In genomic region chr9:72014585-72015381, GRCm38 (mm10) we compare ENCODE assay signal across 23 mouse cellular contexts.
DNase-seq lines count a peak whose midpoint lies in the region; ATAC-seq and TF ChIP-seq lines count a peak whose summit lies in the region.
"Had no signal": no experiment of that assay in that cellular context is flagged by ENCODE, and none has a peak within 500 bp of the region (broad histone marks: within the 10 kb centered on the region; RNA-seq: fewer than 3 reads in every experiment).

No protein-coding gene starts in this region.

- ATAC-seq in liver, embryonic 11.5 days (replicated peaks; ENCODE audit: low FRiP score), result peak; percentile 77
- peak; percentile 55 for ATAC-seq in megakaryocyte-erythroid progenitor cell, adult 5-6 weeks (replicated peaks; ENCODE audit: low FRiP score, low TSS enrichment, poor library complexity, severe bottlenecking)
- ATAC-seq: forebrain, embryonic 13.5 days; lung, postnatal 0 days had no signal

- no peak for DNase-seq in layer of hippocampus, adult 2 months (ENCODE audit: low spot score in 2 of 2)
- no peak for DNase-seq in layer of hippocampus, postnatal 36 days
- peak; percentile 60 for DNase-seq in MEL (ENCODE audit: low read depth, low spot score)
- no peak for DNase-seq in liver, embryonic 11.5 days (ENCODE audit: low spot score)
- DNase-seq in cerebellum, adult 11-12 months, result no peak
- DNase-seq in right cerebral cortex, postnatal 4 days, result no peak
- DNase-seq in gastrocnemius, postnatal 36 days, result no peak
- DNase-seq: cerebellum, adult 18-20 months; cerebellum, postnatal 36 days; embryo, embryonic 11 days; gastrocnemius, postnatal 10 days; heart, adult 11 months; heart, postnatal 10 days; kidney, adult 18-20 months; midbrain, embryonic 14.5 days; spleen, adult 18-20 months had no signal

- H3K9me3 ChIP-seq in MEL (replicated peaks; ENCODE audit: insufficient read depth, low read length), result no peaks in the 10 kb centered on the region
- no peaks in the 10 kb centered on the region for H3K9me3 ChIP-seq in liver, embryonic 11.5 days (ENCODE audit: control insufficient read depth, low read length)
- H3K9me3 ChIP-seq: embryonic facial prominence, embryonic 13.5 days; forebrain, embryonic 13.5 days; heart, embryonic 12.5 days; limb, embryonic 10.5 days had no signal

- peak overlapping the region; percentile 28; the same call in 1 of the 2 replicates for H3K27ac ChIP-seq in layer of hippocampus, adult 2 months
- H3K27ac ChIP-seq in MEL (ENCODE audit: control insufficient read depth, low read depth, low read length), result peak overlapping the region; percentile 36
- H3K27ac ChIP-seq in liver, embryonic 11.5 days (ENCODE audit: low read depth, low read length), result peak overlapping the region; percentile 16
- H3K27ac ChIP-seq: embryonic facial prominence, embryonic 13.5 days; forebrain, embryonic 13.5 days; limb, embryonic 10.5 days had no signal

- 45% methylated on average over 4 of the region's 4 CpGs for WGBS in liver, embryonic 11.5 days

- TF ChIP-seq RAD21 in MEL (IDR thresholded peaks at IDR 0.05; ENCODE audit: low read depth, low read length), result no peak

- H3K4me3 ChIP-seq in layer of hippocampus, adult 2 months, result no peak overlapping the region
- peak overlapping the region in 1 of 2 experiments; percentile 29; a peak in 2 of 4 replicates for H3K4me3 ChIP-seq in MEL (ENCODE audit: control insufficient read depth in 1 of 2, insufficient read depth in 1 of 2, low read depth in 2 of 2, low read length in 2 of 2)
- H3K4me3 ChIP-seq in liver, embryonic 11.5 days (ENCODE audit: low read depth, low read length), result no peak overlapping the region
- H3K4me3 ChIP-seq: embryonic facial prominence, embryonic 13.5 days; erythroblast, embryonic 14.5 days; forebrain, embryonic 13.5 days; heart, embryonic 12.5 days; limb, embryonic 10.5 days had no signal

- peaks cover 0 to 34% of the 10 kb centered on the region in 2 experiments; a peak in 2 of 4 replicates for H3K36me3 ChIP-seq in MEL (ENCODE audit: control insufficient read depth in 1 of 2, insufficient read depth in 2 of 2, low read length in 2 of 2)
- no peaks in the 10 kb centered on the region for H3K36me3 ChIP-seq in liver, embryonic 11.5 days (ENCODE audit: control insufficient read depth, insufficient read depth, low read length)
- H3K36me3 ChIP-seq: embryonic facial prominence, embryonic 13.5 days; heart, embryonic 12.5 days had no signal

- no peak for TF ChIP-seq CTCF in layer of hippocampus, adult 2 months (conservative IDR thresholded peaks at IDR 0.05)
- TF ChIP-seq CTCF in MEL (IDR thresholded peaks at IDR 0.05 in 2 of 3, conservative IDR thresholded peaks at IDR 0.05 in 1 of 3; ENCODE audit: control insufficient read depth in 1 of 3, insufficient read depth in 1 of 3, low read depth in 2 of 3, low read length in 3 of 3, poor library complexity in 1 of 3, severe bottlenecking in 1 of 3), result no peak

- TF ChIP-seq EP300 in MEL (IDR thresholded peaks at IDR 0.05; ENCODE audit: low read depth in 1 of 2, low read length in 2 of 2), result peak; percentile 77 to 83

- peaks cover 15 to 21% of the 10 kb centered on the region in 2 experiments for H3K4me1 ChIP-seq in MEL (ENCODE audit: control insufficient read depth in 1 of 2, insufficient read depth in 2 of 2, low read length in 2 of 2)
- H3K4me1 ChIP-seq in liver, embryonic 11.5 days (replicated peaks; ENCODE audit: control insufficient read depth, insufficient read depth, low read length), result peaks cover 21% of the 10 kb centered on the region
- H3K4me1 ChIP-seq: limb, embryonic 10.5 days had no signal

- no peak for TF ChIP-seq POLR2A in MEL (IDR thresholded peaks at IDR 0.05; ENCODE audit: control insufficient read depth in 1 of 2, insufficient read depth in 1 of 2, low read depth in 1 of 2, low read length in 2 of 2, poor library complexity in 1 of 2)

- intact Hi-C loops in gastrocnemius, postnatal 36 days (cut with DNase I), result no loop called here

- no peaks in the 10 kb centered on the region for H3K27me3 ChIP-seq in MEL (ENCODE audit: control insufficient read depth in 1 of 2, insufficient read depth in 2 of 2, low read length in 2 of 2)
- no peaks in the 10 kb centered on the region for H3K27me3 ChIP-seq in liver, embryonic 11.5 days (replicated peaks; ENCODE audit: control insufficient read depth, insufficient read depth, low read length)
- H3K27me3 ChIP-seq: embryonic facial prominence, embryonic 13.5 days; forebrain, embryonic 13.5 days; heart, embryonic 12.5 days had no signal

- H3K9ac ChIP-seq in MEL (ENCODE audit: control insufficient read depth, low read depth, low read length, poor library complexity, severe bottlenecking), result no peak overlapping the region
- no peak overlapping the region for H3K9ac ChIP-seq in liver, embryonic 11.5 days (ENCODE audit: low read depth, low read length)
- H3K9ac ChIP-seq: embryonic facial prominence, embryonic 13.5 days; forebrain, embryonic 13.5 days; heart, embryonic 12.5 days had no signal

- peaks cover 4% of the 10 kb centered on the region; the same call in 1 of the 2 replicates for H3K79me2 ChIP-seq in MEL (ENCODE audit: control insufficient read depth, insufficient read depth, low read length, poor library complexity)

- peak overlapping the region; percentile 15 for H3K4me2 ChIP-seq in liver, embryonic 11.5 days
- H3K4me2 ChIP-seq: embryonic facial prominence, embryonic 13.5 days; forebrain, embryonic 13.5 days; heart, embryonic 12.5 days had no signal

TF ChIP-seq in MEL, 35 proteins besides CTCF, POLR2A, EP300 and RAD21:
- TF ChIP-seq RCOR1 (IDR thresholded peaks at IDR 0.05; ENCODE audit: low read depth, low read length) (peak; percentile 70), MYC (IDR thresholded peaks at IDR 0.05; ENCODE audit: low read depth, low read length) (no peak), ELF1 (IDR thresholded peaks at IDR 0.05; ENCODE audit: low read depth, low read length) (0 out of 2 replicates have a peak, but pooled peaks have one; percentile 11), ZC3H11A (IDR thresholded peaks at IDR 0.05; ENCODE audit: low read depth, low read length) (no peak), GATA1 (IDR thresholded peaks at IDR 0.05; ENCODE audit: low read depth, low read length) (peak; percentile 91), TAL1 (IDR thresholded peaks at IDR 0.05; ENCODE audit: low read length) (peak; percentile 57), MYB (IDR thresholded peaks at IDR 0.05; ENCODE audit: low read depth, low read length) (no peak), SIN3A (IDR thresholded peaks at IDR 0.05; ENCODE audit: low read length) (peak; percentile 63; the same call in 1 of the 2 replicates), ETS1 (IDR thresholded peaks at IDR 0.05; ENCODE audit: low read depth, low read length) (peak; percentile 81), MAZ (IDR thresholded peaks at IDR 0.05; ENCODE audit: low read depth, low read length) (no peak), E2F4 (IDR thresholded peaks at IDR 0.05; ENCODE audit: borderline replicate concordance, low read depth, low read length) (no peak), JUND (IDR thresholded peaks at IDR 0.05; ENCODE audit: low read depth, low read length) (no peak), BHLHE40 (IDR thresholded peaks at IDR 0.05; ENCODE audit: borderline replicate concordance, low read depth, low read length) (peak; percentile 55; the same call in 1 of the 2 replicates), CHD1 (IDR thresholded peaks at IDR 0.05; ENCODE audit: low read depth, low read length) (peak; percentile 62; the same call in 1 of the 2 replicates), CHD2 (IDR thresholded peaks at IDR 0.05; ENCODE audit: low read length) (no peak), USF1 (IDR thresholded peaks at IDR 0.05; ENCODE audit: low read depth, low read length) (no peak), TCF12 (IDR thresholded peaks at IDR 0.05; ENCODE audit: low read depth, low read length) (peak; percentile 91), NELFE (IDR thresholded peaks at IDR 0.05; ENCODE audit: low read depth, low read length) (no peak), MEF2A (IDR thresholded peaks at IDR 0.05; ENCODE audit: extremely low read depth, insufficient replicate concordance, low read depth, low read length, poor library complexity, severe bottlenecking) (no peak), UBTF (IDR thresholded peaks at IDR 0.05; ENCODE audit: borderline replicate concordance, insufficient read depth, low read depth, low read length) (no peak), MXI1 (IDR thresholded peaks at IDR 0.05; ENCODE audit: low read depth, low read length) (peak; percentile 44), USF2 (IDR thresholded peaks at IDR 0.05; ENCODE audit: borderline replicate concordance in 1 of 2, insufficient read depth in 1 of 2, low read depth in 1 of 2, low read length in 2 of 2) (no peak), ZMIZ1 (IDR thresholded peaks at IDR 0.05; ENCODE audit: low read depth, low read length) (no peak), MAX (IDR thresholded peaks at IDR 0.05; ENCODE audit: low read length) (no peak)
TF ChIP-seq in MEL: peak in this region for 10.
